Mouse (Mus musculus) spleen, embryonic (tissue): ENCODE results near the gene Cyp17a1.

ENCODE experiments used
- CTCF ChIA-PET: fragments of 350-600 bp; sonication (Branson Sonifier 250); formaldehyde crosslinking; loops from one replicate; lab custom pipeline; 2022; lab: Charles Lee

The Cyp17a1 gene

DNA sequence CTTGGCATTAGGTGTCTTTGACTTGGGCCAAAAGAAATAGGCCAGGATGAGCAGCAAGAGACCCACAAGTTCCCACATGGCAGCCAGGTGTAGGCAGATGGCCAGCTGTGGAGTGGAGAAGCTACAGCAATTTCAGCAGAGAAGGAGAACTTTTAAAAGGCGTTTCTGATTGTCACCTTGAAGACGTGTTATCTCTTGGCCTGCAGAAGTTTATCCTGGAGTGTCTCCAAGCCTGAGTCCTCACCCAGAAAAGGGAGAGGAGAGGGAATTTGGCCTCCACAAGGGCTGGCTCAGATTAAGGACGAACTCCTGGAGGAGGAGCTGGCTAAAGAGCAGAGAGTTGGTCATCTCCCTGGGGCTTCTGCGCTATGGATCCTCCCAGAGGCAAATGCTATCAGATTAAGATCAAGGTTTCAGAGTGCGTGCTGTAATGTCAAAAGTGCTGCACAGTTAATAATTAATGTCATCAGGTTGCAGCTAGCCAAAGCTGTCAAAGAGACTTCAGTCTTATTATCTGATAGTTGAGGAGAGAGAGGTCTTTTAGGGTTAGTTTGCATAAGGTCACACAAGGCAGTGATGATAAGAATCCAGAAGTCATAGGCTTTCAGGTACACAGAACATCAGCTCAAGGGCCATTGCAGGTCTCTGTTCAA lies at the start of gene Cyp17a1:
Gene Cyp17a1 (minus strand): TSS at position 407 of the 653 bp plus-strand sequence.
- CTCF ChIA-PET, result interaction anchor here (1.1 kb wide), 1 partner anchor 68 kb away, joined by 3 read pairs; no protein-coding TSS in a partner anchor

DNA sequence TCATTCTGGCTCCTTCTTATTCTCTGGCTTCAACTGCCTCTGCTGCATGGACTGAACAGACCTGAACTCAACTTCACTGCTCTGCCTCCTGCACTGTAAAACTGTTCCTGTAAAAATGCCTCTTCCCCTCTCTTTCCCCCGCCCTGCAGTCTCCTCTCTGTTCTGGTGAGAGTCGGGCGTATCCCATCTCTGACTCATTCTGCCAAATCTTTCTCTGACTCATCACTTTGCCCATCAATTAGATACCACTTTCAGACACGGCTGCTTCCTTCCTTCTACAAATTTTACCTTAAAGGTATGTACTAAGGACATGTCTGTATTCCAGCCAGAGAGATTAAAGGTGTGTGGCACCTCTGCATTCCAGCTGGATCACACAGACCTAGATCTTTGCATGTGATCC lies 45.2 kb upstream of the Cyp17a1 start:
- CTCF ChIA-PET, result interaction anchor here (0.6 kb wide), 1 partner anchor 1043 kb away, joined by 4 read pairs; no protein-coding TSS in a partner anchor

DNA sequence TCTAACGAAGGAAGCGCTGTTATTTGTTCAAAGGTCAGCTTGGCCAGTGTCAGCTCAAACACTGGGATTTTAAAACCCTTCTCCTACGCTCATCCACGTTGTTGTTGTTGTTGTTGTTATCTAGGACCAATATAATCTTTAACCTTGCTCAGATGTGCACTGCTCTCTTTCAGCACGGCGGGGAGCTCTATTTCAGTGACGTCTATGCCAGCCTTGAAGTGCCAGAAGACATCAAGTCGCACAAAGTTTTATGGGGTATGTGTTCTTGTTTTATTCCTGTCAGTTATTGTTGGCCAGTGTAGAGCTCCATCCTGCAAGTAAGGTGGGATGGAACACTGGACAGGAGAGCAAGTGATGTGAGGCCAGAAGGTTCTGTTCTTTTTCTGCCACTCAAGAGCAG lies 42.0 kb upstream of the Cyp17a1 start:
- CTCF ChIA-PET, result no interaction called here

DNA sequence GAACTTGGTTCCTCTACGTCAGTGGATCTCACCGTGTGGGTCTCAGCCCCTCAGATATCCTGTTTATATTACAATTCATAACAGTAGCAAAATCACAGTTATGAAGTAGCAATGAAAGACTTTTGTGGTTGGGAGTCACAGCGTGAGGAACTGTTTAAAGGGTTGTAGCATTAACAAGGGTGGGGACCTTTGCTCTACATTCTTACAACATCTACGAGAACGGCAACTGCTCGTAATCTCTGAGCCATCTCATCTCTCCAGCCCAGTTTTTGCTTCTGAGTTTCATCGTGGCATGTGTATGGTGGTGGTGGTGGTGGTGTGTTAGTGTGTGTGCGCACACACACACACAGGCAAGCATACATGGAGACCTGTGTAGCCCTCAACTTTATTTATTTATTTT lies 41.3 kb upstream of the Cyp17a1 start:
- CTCF ChIA-PET, result no interaction called here

DNA sequence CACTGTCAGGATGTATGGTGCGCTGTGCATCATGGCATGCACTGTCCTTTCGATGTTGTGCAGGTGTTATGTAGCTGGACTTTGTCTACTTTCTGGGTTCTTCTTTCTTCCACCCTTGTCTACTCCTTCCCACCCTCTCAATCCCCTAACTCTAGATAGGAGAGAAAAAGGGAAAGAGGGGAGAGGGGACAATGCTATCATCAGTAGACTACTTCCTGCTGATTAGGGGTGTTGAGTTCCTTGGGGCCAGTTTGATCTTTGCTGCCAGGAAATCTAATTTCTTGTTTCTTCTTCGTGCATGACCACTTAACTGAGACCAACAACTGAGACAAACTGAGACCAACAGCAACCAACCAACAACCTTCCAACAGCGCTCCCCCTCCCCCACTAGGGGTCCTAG lies 37.6 kb upstream of the Cyp17a1 start:
- CTCF ChIA-PET, result no interaction called here

DNA sequence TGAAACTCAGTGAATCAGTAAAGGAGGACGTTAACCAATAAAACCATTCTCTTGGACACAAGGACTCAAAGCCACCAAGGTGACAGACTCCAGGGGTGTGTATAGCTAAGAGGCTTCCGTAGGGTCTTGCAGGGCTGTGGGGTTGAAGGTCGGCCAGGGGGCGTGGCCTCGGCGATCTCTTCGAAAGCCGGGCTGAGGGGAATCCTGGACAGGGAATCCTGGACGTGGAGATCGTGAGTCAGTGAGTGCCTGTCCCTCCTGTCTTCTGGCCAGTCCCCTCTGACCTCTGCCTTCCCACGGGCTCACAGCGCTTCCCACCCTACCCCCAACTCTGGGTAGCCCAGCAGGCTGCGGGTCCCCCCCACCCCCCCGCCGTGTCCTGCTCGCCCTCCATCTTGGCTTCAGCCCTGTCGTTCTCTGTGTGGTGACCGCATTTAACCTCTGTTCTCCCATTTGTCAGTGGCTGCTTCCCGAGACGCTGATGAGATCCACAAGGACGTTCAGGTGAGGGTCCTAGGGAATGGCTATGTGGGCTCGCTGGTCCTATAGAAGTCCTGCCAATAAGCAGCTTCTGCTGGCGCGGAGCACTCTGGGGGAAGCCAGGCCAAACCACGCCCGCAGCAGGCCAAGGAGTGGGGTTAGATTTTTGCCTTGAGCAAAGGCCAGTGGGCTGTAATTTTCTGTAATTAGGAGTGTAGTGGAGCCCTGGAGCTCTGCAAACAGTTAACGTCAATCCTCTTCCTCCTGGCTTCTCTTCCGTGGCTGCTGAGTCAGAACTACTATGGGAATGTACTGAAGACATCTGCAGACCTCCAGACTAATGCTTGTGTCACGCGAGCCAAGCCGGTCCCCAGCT lies 34.6 kb upstream of the Cyp17a1 start, which contains the start of gene As3mt:
Gene As3mt (plus strand): TSS at position 163 of the 856 bp plus-strand sequence.
- CTCF ChIA-PET, result no interaction called here

DNA sequence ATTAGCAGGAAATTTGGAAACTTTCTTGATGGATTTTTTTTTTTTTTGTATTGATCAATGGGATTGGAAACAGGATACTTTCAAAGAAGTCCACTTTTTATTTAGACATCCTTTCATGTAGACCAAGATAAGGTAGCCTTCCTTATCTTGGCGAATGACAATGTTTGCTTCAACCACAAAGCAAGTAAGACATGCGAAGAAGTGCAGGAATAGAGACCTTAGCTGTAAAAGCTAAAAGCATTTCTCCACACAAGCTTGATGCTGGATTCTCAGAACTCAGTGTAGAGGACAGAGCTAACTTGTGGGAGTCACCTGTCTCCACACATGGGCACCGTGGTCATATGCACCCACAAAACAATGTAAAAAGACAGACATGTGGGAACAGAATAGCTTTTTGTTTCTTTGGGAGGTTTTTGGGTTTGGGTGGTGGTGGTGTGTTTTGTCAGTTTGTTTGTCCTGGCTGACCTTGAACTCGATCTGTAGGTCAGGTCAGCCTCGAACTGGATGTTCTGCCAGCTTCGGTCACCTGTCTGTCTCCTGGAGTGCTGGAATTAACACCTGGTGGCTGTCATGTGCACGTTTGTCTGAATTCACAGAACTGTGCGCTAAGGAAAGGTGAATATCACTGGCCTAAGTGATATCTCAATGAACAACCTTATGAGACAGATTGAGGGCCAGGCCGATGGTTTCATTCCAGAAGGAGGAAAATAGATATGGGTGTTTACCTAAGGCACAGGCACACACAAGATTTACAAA lies 33.7 kb upstream of the Cyp17a1 start:
- CTCF ChIA-PET, result interaction anchor here (0.7 kb wide), 1 partner anchor 674 kb away, joined by 8 read pairs; no protein-coding TSS in a partner anchor

DNA sequence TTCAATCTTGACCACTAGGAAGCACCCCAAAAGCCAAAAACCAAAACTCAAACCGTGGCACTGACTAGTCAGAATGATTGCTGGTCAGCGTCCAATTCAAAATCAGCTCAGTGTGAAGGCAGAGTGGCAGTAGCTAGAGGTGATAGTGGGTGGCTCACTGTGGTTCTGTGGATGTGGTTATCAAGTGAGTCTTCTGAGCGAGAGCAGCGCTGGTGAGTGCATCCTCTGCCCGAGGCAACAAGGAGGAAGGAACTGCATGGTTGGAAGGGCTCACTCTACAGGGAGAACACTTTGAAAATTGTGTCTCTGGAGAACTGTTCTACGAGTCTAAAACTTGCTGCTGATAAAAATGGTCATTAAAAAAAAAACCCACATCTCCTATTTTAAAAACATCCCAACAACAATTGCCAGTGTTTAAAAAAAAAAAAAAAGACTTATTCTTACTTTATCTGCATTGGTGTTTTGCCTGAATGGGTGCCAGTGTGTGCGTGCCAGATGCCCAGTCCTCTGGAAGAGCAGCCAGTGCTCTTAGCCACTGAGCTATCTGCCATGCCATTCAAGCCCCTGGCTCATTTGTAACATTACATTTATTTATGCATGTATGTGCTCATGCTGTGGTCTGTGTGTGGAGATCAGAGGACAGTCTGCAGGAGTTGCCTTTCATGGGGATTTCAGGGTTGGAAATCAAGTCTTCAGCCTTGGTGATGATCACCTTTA lies 33.0 kb upstream of the Cyp17a1 start:
- CTCF ChIA-PET, result interaction anchor here (0.7 kb wide), 1 partner anchor 675 kb away, joined by 8 read pairs; no protein-coding TSS in a partner anchor

DNA sequence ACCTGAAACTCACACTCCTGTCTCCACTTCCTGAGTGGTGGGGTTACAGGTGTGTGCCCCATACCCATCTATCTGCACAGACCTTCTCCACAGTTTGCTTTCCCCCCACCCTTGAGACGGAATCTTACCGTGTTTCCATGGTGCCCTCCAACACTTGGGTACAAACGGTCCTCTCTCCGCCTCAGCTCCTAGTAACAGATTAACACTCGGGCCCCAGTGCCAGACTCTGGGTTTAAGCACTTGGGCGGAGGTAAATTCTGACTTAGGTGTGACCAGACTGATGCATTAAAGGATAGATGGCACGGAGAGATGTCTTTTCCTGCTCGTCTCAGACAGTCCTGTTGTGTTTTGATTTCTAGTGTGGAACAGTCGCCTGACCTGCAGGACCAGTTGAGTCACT lies 28.2 kb upstream of the Cyp17a1 start:
- CTCF ChIA-PET, result no interaction called here

DNA sequence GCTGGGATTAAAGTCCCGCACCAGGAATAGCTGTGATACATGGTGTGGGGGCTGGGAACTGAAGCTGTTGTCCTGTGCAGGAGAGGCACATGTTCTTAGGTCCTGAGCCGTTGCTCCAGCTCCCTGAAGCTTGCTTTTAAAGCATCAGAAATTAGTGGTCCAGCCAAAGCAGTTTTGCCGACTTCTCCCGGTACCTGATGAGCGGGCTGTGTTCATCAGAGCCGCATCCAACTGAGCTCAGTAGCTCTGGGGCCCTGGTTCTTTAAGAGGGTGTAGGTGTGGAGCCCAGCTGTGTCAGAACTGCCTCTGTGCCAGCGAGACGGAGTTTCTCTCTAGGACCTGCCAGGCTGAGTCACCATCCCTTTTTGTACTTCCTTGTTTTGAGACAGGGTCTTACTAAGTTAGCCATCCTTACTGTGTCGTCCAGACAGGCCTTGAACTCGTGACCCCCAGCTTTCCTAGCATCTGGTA lies 26.1 kb upstream of the Cyp17a1 start:
- CTCF ChIA-PET, result interaction anchor here (0.7 kb wide), 1 partner anchor 58 kb away, joined by 17 read pairs; no protein-coding TSS in a partner anchor

DNA sequence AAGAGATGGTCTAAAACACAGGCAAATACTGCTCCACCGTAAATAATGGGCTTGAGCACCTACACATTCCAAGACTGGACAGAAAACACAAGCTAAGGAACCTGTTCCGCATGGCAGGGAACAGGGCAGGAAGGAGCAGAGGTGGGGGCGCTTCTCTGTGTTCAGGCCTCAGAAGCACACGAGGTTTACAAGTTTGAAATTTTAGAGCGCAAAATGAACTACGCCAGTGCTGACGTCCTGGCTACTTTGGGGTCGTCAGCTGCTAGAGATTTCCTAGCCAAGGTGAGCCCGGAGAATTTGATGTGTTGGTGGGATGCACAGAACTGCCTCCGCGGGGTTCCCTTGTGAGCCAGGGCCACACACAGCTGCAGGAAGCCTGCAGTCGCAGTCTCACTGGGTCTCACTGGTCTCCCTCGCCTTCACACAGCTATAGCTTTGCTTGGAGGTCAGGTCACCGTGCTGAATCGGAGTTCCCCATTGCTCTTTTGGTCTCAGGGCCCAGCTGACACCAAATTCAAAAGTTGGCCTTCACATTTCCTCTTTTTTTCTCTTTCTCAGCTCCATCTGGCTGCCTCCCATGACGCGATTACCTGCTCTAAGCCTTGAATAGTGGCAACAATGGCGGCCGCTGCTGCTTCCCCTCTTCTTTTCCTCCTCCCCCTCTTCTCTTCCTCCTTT lies 25.0 kb upstream of the Cyp17a1 start:
- CTCF ChIA-PET, result interaction anchor here (0.6 kb wide), 2 partner anchors 18 to 125 kb away, joined by 3 to 8 read pairs; partner anchors contain the start of genes Arl3 and Sfxn2

DNA sequence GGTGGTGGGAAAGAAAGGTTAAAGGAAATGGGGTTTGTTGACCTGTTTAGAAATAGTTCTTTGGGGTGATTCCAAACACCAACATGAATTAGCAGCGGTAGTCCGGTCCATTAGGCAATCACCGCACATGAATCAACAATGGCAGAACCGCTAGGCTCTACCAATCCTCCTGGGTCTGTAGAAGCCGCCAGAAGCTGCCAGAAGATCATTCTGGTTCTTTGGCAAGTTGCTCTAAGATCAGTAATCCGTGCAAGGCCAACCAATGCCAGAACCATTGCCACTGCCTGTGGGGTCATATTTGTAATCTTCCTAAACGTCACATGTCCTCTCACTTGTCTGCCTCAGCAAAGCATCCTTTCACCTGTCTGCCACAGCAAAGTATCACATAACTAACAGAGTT lies 24.0 kb upstream of the Cyp17a1 start:
- CTCF ChIA-PET, result interaction anchor here (1.1 kb wide), 1 partner anchor 14 kb away, joined by 3 read pairs; no protein-coding TSS in a partner anchor

DNA sequence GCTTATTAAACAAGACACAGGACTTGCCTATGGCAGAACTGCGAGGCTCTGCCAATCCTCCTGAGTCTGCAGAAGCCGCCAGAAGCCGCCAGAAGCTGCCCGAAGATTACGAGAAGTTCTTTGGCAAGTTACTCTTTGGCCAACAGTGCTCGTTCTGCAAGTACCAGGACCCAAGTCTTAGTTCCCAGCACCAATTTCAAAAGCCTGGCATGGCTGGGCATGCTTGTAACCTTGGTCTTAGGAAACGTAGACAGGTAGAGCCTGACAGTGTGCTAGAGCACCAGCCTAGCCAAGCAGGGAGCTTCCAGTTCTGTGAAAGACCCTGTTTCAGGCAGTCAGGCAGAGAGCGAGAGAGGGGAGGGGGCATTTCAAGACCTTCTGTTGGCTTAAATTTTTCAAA lies 23.5 kb upstream of the Cyp17a1 start:
- CTCF ChIA-PET, result interaction anchor here (1.1 kb wide), 1 partner anchor 14 kb away, joined by 3 read pairs; no protein-coding TSS in a partner anchor

DNA sequence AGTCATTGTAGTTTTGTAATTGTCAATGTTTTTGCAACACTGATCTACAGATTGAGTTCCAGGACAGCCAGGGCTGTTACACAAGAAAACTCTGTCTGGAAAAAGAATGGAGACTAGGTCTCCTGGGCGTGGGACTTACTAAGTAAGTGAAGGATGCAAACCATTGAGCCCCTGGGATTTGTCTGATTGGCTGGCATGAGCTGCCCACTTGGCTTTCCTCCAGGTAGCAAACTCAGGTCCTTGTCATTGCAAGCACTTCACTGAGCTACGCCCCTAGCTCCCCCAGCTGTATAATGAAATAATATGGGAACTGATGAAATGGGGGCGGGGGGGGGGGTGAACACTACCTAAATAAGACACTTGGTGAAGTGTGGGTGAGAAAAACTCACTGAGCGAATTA lies 20.2 kb upstream of the Cyp17a1 start:
- CTCF ChIA-PET, result interaction anchor here (0.6 kb wide), 1 partner anchor 67 kb away, joined by 4 read pairs; no protein-coding TSS in a partner anchor

DNA sequence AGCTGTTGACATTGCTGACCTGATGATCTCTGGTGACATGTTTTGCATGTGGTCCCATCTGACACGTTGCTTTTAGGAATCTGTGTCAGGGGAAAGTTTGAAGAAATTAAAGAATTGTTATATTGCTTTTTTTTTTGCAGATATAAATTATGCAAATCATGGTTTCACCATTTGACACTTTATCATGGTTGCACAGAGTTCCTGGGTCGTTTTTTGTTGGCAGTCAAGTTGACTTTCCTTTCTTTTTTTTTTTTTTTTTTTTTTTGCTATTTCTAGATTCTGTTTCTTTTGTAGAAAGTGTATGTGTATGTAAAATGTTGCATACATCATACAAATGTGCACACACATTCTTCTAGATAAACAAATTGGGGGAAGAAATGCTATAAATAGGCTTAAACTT lies 18.1 kb upstream of the Cyp17a1 start:
- CTCF ChIA-PET, result interaction anchor here (0.7 kb wide), 1 partner anchor 488 kb away, joined by 4 read pairs; no protein-coding TSS in a partner anchor

DNA sequence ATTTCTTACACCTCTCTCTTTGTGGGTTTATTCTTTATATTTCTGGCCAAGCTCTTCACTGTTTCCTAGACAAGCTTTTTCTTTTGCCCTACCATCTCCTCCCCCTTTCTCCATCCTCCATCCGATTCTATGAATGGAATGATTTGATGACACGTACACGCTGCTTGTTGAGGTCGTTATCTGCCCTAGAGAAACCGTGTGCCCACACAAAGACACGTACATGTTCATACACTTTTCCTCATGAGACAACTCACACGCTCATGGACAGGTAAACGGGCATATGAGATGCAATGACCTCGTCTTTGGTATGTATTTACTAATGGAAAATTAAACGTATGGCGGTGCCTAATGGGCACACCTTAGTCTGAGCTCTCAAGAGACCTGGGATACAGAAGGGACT lies 17.4 kb upstream of the Cyp17a1 start:
- CTCF ChIA-PET, result interaction anchor here (0.6 to 0.7 kb wide), 2 partner anchors 487 to 1616 kb away, joined by 4 to 6 read pairs; no protein-coding TSS in a partner anchor

DNA sequence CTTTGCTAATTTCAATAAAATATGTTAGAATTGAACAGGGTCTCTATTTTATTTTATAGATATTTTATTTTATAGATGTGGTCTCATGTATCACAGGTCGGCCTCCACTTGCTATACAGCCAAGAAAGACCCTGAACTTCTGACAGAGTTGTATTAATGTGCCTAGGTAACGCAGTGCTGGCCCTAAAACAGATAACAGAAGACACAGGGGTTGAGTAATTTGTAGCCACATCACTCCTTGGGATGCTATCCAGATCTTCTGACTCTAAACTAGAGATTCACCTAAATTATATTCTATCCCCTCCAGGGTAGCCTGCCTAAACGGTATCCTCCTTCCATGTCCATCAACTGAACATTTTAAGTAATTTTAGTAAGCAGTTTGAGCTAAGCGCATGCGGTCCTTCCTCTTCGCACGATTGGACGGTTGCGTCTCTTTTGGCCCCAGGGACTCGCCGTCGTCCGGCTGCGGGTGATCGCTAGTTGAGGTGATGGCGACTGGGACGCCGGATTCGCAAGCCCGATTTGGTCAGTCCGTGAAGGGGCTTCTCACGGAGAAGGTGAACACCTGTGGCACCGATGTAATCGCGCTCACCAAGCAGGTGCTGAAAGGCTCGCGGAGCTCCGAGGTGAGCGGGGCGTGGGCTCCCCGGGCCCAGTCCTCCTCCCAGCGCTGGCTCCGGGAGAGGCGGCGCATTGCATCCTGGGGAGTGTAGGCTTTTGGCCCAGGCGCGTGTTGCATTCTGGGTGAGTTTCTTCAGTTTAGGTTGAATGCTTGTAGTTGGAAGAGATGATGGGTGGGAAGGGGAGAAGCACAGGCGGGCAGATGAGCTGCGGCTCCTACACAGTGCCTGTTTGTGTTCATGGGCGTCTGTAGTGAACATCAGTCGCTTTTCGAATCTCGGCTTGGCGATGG lies 16.7 kb upstream of the Cyp17a1 start, which contains the start of gene Borcs7:
Gene Borcs7 (plus strand): TSS at position 447 of the 913 bp plus-strand sequence.
- CTCF ChIA-PET, result interaction anchor here (0.6 kb wide), 1 partner anchor 1616 kb away, joined by 6 read pairs; no protein-coding TSS in a partner anchor

DNA sequence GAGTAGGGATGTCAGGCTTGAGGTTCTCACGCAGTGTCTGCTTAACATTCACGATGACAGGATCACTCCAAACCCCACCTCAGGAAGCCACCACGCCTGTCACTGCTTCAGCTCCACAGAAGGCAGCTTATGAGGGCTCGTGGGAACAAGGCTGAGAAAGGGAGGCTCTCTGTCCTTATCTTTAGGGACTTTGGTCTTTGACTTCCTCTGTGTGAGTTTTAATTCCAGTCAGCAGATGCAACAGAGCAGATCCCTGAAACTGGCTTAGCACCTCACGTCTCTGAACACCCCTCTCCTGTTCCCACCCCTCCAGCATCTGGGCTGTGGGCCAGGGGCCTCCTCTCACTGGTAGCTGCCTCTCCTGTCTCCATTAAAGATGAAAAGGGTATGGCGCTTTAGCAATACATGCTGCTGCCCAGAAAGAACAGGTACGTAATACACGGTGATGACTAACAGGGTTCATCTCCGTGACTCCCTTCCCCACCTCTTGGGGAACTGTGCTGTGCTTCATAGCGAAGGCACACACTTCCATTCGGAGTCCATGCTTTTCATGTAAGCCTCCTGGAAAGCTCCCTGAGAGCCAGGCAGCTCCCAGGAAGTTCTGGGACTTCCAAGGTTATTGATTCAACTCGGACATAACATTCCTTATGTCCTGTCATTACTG lies 6.9 kb upstream of the Cyp17a1 start:
- CTCF ChIA-PET, result no interaction called here
